Mouse (Mus musculus): ENCODE results near the gene Hs3st6. TPM values are rescaled to one million over a fixed set of nuclear protein-coding genes. Genes with fewer than 3 reads are reported as not detected.

The Hs3st6 gene
- 0.87 and 1.2 TPM in 2 replicates for polyA plus RNA-seq (2015; fragmentation: Nextera tagmentation; extraction: Ambion mirVana)

DNA sequence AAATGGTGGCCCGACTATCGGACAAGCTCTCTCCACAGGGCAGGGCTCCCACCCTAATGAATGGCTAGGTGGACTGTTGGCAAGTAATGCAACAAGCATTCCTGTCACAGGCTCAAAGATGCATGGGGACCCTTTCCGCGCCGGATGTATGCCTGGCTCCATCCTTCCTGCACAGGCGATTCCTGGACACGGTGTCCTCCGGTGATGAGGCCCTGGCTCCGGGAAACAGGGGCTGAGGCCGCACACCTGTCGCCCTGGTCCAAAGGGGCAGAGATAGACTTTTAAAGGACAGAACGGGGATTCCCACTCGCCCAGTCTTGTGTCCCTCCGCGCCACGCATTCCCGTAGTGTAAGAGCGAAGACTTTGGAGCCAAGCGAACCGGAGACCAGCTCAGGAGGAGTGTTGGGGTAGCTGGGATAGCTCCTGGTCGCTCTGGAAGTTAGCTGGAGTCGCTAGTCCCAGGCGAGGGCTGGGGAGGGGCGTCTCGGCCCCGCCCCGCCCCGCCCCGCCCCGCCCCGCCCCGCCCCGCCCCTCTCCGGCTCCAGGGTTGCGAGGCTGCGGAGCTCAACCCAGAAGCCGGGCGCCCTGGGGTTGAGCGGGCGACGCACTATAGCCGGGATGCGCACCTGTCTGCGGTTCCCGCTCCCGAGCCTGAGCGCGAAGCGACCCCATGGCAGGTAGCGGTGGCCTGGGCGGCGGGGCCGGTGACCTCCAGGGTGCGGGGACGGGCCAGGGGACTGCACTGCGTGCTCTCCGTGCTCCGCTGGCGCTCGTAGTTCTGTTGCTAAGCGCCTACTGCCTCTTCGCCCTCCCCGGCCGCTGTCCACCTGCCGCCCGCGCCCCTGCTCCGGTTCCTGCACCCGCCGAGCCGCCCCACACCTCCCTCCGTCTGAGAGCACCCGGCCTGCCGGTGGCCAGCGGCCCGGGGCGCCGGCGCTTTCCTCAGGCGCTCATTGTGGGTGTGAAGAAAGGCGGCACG is at the start of gene Hs3st6:
Hs3st6 (plus strand) TSS at position 574 of the 980 bp plus-strand sequence.
- ATAC-seq (ENCODE audit: low read depth): peak; percentile 95
- no peaks in the 10 kb centered on the region for H3K36me3 ChIP-seq (ENCODE audit: control insufficient read depth, insufficient read depth, low read length)
- H3K4me3 ChIP-seq (ENCODE audit: low read length): peak within 1 kb of the TSS; percentile 58
- H3K9ac ChIP-seq (ENCODE audit: low read length): peak within 1 kb of the TSS; percentile 58
- no peaks in the 10 kb centered on the region for H3K9me3 ChIP-seq (ENCODE audit: control insufficient read depth, low read length)
- no peak within 1 kb of the TSS for H3K27ac ChIP-seq (ENCODE audit: low read length)
- under 1% methylated on average over 62 of the region's 82 CpGs for WGBS
- peak within 1 kb of the TSS; percentile 98 for H3K4me2 ChIP-seq (ENCODE audit: low read depth, low read length)
- H3K4me1 ChIP-seq (replicated peaks; ENCODE audit: control insufficient read depth, insufficient read depth, low read length): 0 out of 2 replicates have a peak, but pooled peaks cover 3% of the 10 kb centered on the region
- H3K27me3 ChIP-seq (ENCODE audit: control insufficient read depth, insufficient read depth, low read depth, low read length): peaks cover 55% of the 10 kb centered on the region

DNA sequence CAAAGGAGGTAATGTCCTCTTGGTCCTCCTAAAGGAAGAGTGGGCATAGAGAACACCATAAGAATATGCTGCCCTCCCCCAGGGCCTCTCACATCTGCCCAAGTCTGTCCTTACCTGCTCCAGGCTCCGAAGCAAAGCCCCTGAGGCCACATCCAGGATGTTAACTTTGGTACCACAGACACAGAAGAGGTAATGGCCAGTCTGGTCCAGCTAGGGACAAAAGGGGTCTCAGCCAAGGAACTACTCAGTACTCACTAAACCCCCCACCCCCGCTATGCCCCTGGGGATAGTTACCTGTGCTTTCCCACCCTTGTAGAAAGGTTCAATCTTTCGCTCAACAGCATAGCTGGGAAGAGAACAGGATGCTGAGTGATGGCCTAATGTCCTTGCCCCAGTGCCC is 47.0 kb upstream of the Hs3st6 start:
- no peak overlapping the region for H3K27ac ChIP-seq (ENCODE audit: low read length)
- WGBS: 90% methylated on average over 3 of the region's 3 CpGs
- H3K36me3 ChIP-seq (ENCODE audit: control insufficient read depth, insufficient read depth, low read length): peaks cover 24% of the 10 kb centered on the region
- no peaks in the 10 kb centered on the region for H3K27me3 ChIP-seq (ENCODE audit: control insufficient read depth, insufficient read depth, low read depth, low read length)
- no peak for ATAC-seq (ENCODE audit: low read depth)
- peaks cover 7% of the 10 kb centered on the region for H3K4me1 ChIP-seq (replicated peaks; ENCODE audit: control insufficient read depth, insufficient read depth, low read length)
- H3K4me3 ChIP-seq (ENCODE audit: low read length): no peak overlapping the region
- H3K9ac ChIP-seq (ENCODE audit: low read length): no peak overlapping the region
- H3K9me3 ChIP-seq (ENCODE audit: control insufficient read depth, low read length): no peaks in the 10 kb centered on the region
- no peak overlapping the region for H3K4me2 ChIP-seq (ENCODE audit: low read depth, low read length)

DNA sequence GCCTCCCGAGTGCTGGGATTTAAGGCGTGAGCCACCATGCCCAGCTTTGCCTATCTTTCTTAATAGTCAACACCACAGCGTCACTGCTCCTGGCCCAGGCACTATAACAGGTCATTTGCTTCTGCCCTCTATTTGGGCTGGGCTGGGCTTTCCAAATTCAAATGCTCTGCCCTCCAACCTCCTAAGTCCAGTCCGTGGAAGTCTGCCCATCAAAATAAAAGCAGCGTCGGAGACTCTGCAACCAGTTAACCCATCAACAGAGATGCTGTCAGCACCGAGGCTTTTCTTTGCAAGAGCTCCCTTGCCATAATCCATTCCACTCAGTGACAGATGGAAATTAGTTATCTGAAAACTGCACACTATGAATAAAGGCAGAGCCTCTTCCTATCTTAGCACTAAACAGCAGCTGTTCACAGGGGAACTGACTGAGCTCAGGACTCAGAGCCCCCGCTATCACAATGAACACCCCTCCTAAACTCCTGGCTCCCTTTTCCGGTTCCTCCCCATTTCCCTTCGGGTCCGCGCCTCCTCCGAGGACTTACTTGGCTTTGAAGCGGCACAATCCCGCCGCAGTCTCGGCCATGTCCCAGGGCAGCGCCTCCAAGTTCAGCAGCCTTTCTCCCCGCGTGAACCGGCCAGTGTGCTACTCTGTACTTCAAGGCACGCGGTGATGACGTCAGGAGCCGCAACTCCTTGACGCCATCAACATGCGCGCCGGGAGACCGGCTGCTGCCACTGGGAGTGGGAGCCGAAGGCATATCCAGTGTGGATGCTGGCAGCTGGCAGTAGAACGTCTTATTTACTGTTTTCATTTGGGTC is 45.6 kb upstream of the Hs3st6 start, which contains the start of gene Tbl3:
Tbl3 (minus strand) TSS at position 679 of the 819 bp plus-strand sequence.
- Histone ChIP-seq H3K36me3 (ENCODE audit: control insufficient read depth, insufficient read depth, low read length) (peaks cover 12% of the 10 kb centered on the region), H3K27ac (ENCODE audit: low read length) (peak within 1 kb of the TSS; percentile 86), H3K27me3 (ENCODE audit: control insufficient read depth, insufficient read depth, low read depth, low read length) (no peaks in the 10 kb centered on the region), H3K9ac (ENCODE audit: low read length) (peak within 1 kb of the TSS; percentile 86), H3K4me1 (replicated peaks; ENCODE audit: control insufficient read depth, insufficient read depth, low read length) (peaks cover 7% of the 10 kb centered on the region), H3K4me3 (ENCODE audit: low read length) (peak within 1 kb of the TSS; percentile 90), H3K9me3 (ENCODE audit: control insufficient read depth, low read length) (no peaks in the 10 kb centered on the region), H3K4me2 (ENCODE audit: low read depth, low read length) (peak within 1 kb of the TSS; percentile 79)
- WGBS: 3% methylated on average over 32 of the region's 32 CpGs
- peak; percentile 88 for ATAC-seq (ENCODE audit: low read depth)

DNA sequence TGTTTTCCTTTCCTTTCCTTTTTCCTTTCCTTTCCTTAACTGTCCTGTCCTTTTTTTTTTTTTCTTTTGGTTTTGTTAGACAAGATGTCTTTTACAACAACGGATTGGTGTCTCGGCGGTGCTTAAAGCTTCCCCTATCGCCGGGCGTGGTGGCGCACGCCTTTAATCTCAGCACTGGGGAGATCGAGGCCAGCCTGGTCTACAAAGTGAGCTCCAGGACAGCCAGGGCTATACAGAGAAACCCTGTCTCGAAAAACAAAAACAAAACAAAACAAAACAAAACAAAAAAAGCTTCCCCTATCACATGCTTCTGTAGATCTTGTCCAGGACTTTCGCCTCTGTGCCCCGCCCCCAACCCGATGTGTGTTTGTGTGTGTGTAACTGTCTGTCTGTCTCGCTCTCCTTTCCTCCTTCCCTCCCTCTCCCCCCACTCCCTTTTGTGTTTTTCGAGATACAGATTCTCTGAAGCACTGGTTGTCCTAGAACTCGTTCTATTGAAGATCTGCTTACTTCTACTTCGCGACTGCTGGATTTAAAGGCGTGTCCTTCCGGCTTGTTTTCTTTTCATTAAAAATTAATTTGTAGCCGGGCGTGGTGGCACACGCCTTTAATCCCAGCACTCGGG is 44.9 kb upstream of the Hs3st6 start:
- Histone ChIP-seq H3K9me3 (ENCODE audit: control insufficient read depth, low read length) (no peaks in the 10 kb centered on the region), H3K4me2 (ENCODE audit: low read depth, low read length) (peak overlapping the region; percentile 79), H3K4me3 (ENCODE audit: low read length) (peak overlapping the region; percentile 90), H3K9ac (ENCODE audit: low read length) (peak overlapping the region; percentile 86), H3K27me3 (ENCODE audit: control insufficient read depth, insufficient read depth, low read depth, low read length) (no peaks in the 10 kb centered on the region), H3K27ac (ENCODE audit: low read length) (peak overlapping the region; percentile 86; the same call in 1 of the 2 replicates), H3K36me3 (ENCODE audit: control insufficient read depth, insufficient read depth, low read length) (peaks cover 10% of the 10 kb centered on the region), H3K4me1 (replicated peaks; ENCODE audit: control insufficient read depth, insufficient read depth, low read length) (peaks cover 7% of the 10 kb centered on the region)
- peak; percentile 46 for ATAC-seq (ENCODE audit: low read depth)
- 3% methylated on average over 24 of the region's 24 CpGs for WGBS

DNA sequence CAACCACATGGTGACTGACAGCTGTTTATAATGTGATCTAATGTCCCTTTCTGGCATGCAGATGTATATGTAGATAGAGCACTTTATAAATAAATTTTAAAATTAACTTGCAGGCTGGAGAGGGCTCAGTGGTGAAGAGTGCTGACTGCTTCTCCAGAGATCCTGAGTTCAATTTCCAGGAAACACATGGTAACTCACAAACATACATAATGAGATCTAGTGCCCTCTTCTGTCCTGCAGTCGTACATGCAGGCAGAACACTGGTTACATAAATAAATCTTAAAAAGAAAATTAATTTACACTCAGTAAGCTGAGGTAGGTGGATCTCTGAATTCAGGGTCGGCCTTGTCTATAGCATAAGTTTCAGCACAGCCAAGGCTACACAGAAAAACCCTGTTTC is 44.1 kb upstream of the Hs3st6 start:
- Histone ChIP-seq H3K27ac (ENCODE audit: low read length) (no peak overlapping the region), H3K27me3 (ENCODE audit: control insufficient read depth, insufficient read depth, low read depth, low read length) (no peaks in the 10 kb centered on the region)
- ATAC-seq (ENCODE audit: low read depth): no peak

DNA sequence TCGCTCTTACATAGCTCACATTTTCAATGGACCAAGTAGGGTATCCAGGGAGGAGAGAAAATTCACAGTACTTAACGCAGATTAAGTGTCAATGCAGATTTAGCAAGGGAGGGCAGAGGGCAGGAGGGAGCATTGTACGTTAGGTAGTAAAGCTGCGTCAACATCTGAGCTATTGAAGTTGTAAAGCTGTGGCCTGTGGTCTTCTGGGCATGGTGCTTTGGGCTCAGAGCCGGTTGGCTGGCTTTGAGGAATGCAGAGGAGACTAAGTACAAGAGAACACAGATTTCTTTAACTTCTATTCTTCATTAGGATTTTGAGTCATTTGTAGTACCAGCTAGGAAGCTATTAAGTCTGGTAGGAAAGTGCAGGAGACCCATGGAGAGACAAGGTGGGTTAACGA is 37.2 kb upstream of the Hs3st6 start:
- no peak overlapping the region for H3K4me3 ChIP-seq (ENCODE audit: low read length)
- no peaks in the 10 kb centered on the region for H3K27me3 ChIP-seq (ENCODE audit: control insufficient read depth, insufficient read depth, low read depth, low read length)
- peaks cover 6% of the 10 kb centered on the region for H3K4me1 ChIP-seq (replicated peaks; ENCODE audit: control insufficient read depth, insufficient read depth, low read length)
- no peak overlapping the region for H3K4me2 ChIP-seq (ENCODE audit: low read depth, low read length)
- H3K9me3 ChIP-seq (ENCODE audit: control insufficient read depth, low read length): no peaks in the 10 kb centered on the region
- no peak overlapping the region for H3K9ac ChIP-seq (ENCODE audit: low read length)
- peaks cover 6% of the 10 kb centered on the region; the same call in 1 of the 2 replicates for H3K36me3 ChIP-seq (ENCODE audit: control insufficient read depth, insufficient read depth, low read length)
- ATAC-seq (ENCODE audit: low read depth): no peak
- whole genome bisulfite sequencing: 75% methylated on average over 6 of the region's 6 CpGs
- no peak overlapping the region for H3K27ac ChIP-seq (ENCODE audit: low read length)

More for the DNA sequence above, 44.1 kb upstream of the Hs3st6 start:
- Histone ChIP-seq H3K4me1 (replicated peaks; ENCODE audit: control insufficient read depth, insufficient read depth, low read length) (peaks cover 7% of the 10 kb centered on the region), H3K9ac (ENCODE audit: low read length) (no peak overlapping the region), H3K36me3 (ENCODE audit: control insufficient read depth, insufficient read depth, low read length) (peaks cover 8% of the 10 kb centered on the region), H3K4me2 (ENCODE audit: low read depth, low read length) (peak overlapping the region; percentile 79), H3K4me3 (ENCODE audit: low read length) (no peak overlapping the region; the same call in 1 of the 2 replicates), H3K9me3 (ENCODE audit: control insufficient read depth, low read length) (no peaks in the 10 kb centered on the region)
- 25% methylated on average over 2 of the region's 2 CpGs for WGBS

DNA sequence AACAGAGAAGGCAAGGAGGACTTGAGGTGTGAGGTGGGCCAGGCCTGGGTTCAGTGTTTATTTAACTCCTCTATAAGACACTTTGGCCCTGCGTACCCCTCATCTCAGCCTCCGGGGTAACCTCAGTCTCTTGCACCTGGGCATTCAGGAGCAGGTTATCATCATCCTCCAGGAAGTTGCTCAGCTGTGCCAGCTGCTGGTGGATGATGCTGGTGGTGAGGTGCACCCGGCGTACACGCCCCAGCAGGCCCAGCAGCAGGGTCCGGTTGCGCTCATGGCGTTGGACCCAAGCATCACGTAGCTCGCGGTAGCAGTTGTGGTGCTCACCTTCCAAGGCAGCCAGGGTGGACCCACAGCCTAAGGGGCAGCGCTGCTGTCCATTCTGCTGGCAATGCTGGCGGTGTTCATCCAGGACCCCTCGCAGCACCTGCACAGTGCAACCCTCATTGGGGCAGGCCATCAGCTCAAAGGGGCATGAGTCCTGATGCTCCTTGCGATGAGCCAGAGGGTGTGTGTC is 36.6 kb upstream of the Hs3st6 start:
- no peak overlapping the region for H3K4me3 ChIP-seq (ENCODE audit: low read length)
- H3K36me3 ChIP-seq (ENCODE audit: control insufficient read depth, insufficient read depth, low read length): peaks cover 6% of the 10 kb centered on the region; the same call in 1 of the 2 replicates
- 94% methylated on average over 15 of the region's 15 CpGs for WGBS
- H3K4me2 ChIP-seq (ENCODE audit: low read depth, low read length): no peak overlapping the region
- H3K9ac ChIP-seq (ENCODE audit: low read length): no peak overlapping the region
- H3K4me1 ChIP-seq (replicated peaks; ENCODE audit: control insufficient read depth, insufficient read depth, low read length): peaks cover 7% of the 10 kb centered on the region
- H3K27ac ChIP-seq (ENCODE audit: low read length): no peak overlapping the region
- H3K9me3 ChIP-seq (ENCODE audit: control insufficient read depth, low read length): no peaks in the 10 kb centered on the region
- H3K27me3 ChIP-seq (ENCODE audit: control insufficient read depth, insufficient read depth, low read depth, low read length): no peaks in the 10 kb centered on the region
- ATAC-seq (ENCODE audit: low read depth): no peak

DNA sequence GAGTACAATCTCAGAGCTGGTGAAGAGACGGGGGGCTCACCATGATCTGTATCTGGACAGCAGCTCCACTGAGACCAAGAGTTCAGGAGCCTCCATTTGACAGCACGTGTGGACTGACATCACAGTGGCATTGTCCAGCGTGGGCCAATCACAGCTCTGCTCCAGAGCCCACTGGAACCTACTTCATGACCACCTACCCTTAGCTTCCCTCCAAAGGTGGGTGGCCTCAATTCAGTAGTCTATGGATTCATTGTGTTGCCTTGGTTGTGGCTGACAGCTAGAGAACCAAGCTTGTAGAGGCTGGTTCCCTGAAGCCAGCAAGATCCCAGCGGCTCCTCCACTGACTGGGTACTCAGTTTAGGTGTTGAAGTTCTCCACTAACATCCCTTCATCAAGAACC is 34.8 kb upstream of the Hs3st6 start, which contains the start of the genes Rnf151 and Rps2:
Rnf151 (minus strand) TSS at position 121 of the 400 bp plus-strand sequence.
Rps2 (plus strand) TSS at position 174 of the 400 bp plus-strand sequence.
- Histone ChIP-seq H3K4me1 (replicated peaks; ENCODE audit: control insufficient read depth, insufficient read depth, low read length) (peaks cover 23% of the 10 kb centered on the region), H3K4me2 (ENCODE audit: low read depth, low read length) (peak within 1 kb of the TSS; percentile 65), H3K36me3 (ENCODE audit: control insufficient read depth, insufficient read depth, low read length) (peaks cover 18% of the 10 kb centered on the region), H3K9ac (ENCODE audit: low read length) (peak within 1 kb of the TSS; percentile 97), H3K4me3 (ENCODE audit: low read length) (peak within 1 kb of the TSS; percentile 92), H3K27ac (ENCODE audit: low read length) (no peak within 1 kb of the TSS), H3K9me3 (ENCODE audit: control insufficient read depth, low read length) (no peaks in the 10 kb centered on the region), H3K27me3 (ENCODE audit: control insufficient read depth, insufficient read depth, low read depth, low read length) (no peaks in the 10 kb centered on the region)
- 83% methylated on average over 4 of the region's 4 CpGs for WGBS
- no peak for ATAC-seq (ENCODE audit: low read depth)
